Mouse (Mus musculus) kidney, adult 2 months (tissue): ENCODE results near the gene Ptprn. TPM values are rescaled to one million over a fixed set of nuclear protein-coding genes. Genes with fewer than 3 reads are reported as not detected.

ENCODE experiments used
- DNase-seq: peaks from one replicate; pipeline ENCODE4 v3.0.0; 2021
- H3K27ac ChIP-seq: fragments of 200-500 bp; 2 replicates; pipeline ENCODE4 v1.5.1; 2012; ENCODE audit warnings: low read depth, low read length, control low read depth, inconsistent platforms; ENCODE audit not compliant: insufficient read depth
- H3K27me3 ChIP-seq: fragments of 200-500 bp; replicated peaks from 2 replicates; pipeline ENCODE4 v1.6.1; 2012; ENCODE audit warnings: mild to moderate bottlenecking, moderate library complexity, low read length, inconsistent platforms; ENCODE audit not compliant: control insufficient read depth, insufficient read depth
- H3K36me3 ChIP-seq: fragments of 200-500 bp; 2 replicates; pipeline ENCODE4 v1.6.1; 2012; ENCODE audit warnings: mild to moderate bottlenecking, moderate library complexity, low read length, inconsistent platforms; ENCODE audit not compliant: control insufficient read depth, insufficient read depth
- H3K4me1 ChIP-seq: fragments of 200-500 bp; 2 replicates; pipeline ENCODE4 v1.6.1; 2011; ENCODE audit warnings: low read length; ENCODE audit not compliant: control insufficient read depth, insufficient read depth
- H3K4me3 ChIP-seq: fragments of 200-500 bp; 2 replicates; pipeline ENCODE4 v1.5.1; 2011; ENCODE audit warnings: mild to moderate bottlenecking, low read depth, low read length, control low read depth; ENCODE audit not compliant: insufficient read depth
- CTCF ChIP-seq: fragments of 200-500 bp; conservative IDR thresholded peaks from 2 replicates; pipeline ENCODE4 v1.5.1; 2011; ENCODE audit warnings: low read depth, mild to moderate bottlenecking, control low read depth, low read length, moderate library complexity, mixed read lengths; ENCODE audit not compliant: insufficient read depth, insufficient read length
- POLR2A ChIP-seq: fragments of 200-500 bp; IDR thresholded peaks from one replicate; pipeline ENCODE4 v1.6.1; 2011; ENCODE audit warnings: low read depth, low read length, control low read depth
- WGBS: fragments of 180-500 bp; shearing (Covaris S2); methylation state at CpG from one replicate; pipeline ENCODE4 v1.1.7; 2018; 5-methylcytosine and 5-hydroxymethylcytosine counted together
- polyA plus RNA-seq: library from polyadenylated mRNA; depleted of rRNA; stranded (reverse); fragments of >200 nt; gene quantifications from 2 replicates; pipeline ENCODE4 v1.2.3, GENCODE M21; 2012

The Ptprn gene
- polyA plus RNA-seq, 1 experiment, result 0.81 TPM

DNA sequence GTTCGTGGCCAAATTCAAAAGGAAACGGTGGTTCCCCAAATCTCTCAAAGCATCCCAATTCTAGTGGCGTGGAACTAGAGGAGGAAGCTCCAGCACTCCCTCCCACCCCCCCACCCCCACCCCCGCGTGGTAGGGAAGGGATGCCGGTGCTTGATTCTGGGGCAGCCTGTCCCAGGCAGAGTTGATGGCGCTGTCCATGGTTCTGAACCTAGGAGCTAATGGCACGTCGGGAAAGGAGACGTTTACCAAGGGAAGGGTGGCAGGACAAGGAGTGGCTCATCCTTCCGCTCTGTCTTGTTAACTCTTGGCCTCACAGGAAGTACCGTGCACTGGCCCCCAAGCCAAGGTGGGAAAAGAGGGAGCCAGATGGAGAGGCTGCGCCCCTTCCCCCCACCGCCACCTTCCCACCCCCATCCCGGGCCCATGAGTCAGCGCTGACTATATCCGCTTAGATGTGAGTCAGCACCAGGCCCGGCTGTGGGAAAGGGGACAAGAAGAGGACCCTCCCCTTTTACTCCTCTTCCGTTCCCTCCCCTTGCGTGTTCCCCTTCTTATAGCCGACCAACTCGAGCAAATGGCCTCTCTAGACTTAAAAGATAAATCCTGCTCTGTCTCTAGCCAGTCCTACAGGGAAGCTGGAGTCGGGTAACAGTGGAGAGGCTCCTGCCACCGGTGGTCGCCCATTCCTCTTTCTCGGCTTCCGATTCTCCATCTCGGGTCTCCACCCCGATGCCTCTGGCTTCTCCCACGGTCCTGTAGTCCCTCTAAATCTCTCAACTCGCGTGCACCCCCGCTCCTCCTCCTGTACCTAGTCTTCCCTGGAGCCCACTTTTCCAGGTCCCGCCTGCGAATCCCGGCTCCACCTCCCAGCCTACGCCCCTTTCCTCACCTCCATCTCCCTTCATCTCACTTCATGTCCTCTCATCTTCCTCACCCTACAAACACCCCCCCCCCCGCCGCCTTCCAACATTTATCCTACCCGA lies 1.0 kb downstream of the Ptprn start:
- H3K36me3 ChIP-seq, result no peaks in the 10 kb centered on the region
- H3K27me3 ChIP-seq, result 0 out of 2 replicates have a peak, but pooled peaks cover 4% of the 10 kb centered on the region
- TF ChIP-seq POLR2A (no peak), CTCF (no peak)
- DNase-seq, result peak; percentile 52
- H3K4me3 ChIP-seq, result no peak overlapping the region
- no peaks in the 10 kb centered on the region for H3K4me1 ChIP-seq
- 2% methylated on average over 40 of the region's 40 CpGs for WGBS
- H3K27ac ChIP-seq, result no peak overlapping the region

- H3K27ac ChIP-seq, result no peak overlapping the region
- H3K27me3 ChIP-seq, result 0 out of 2 replicates have a peak, but pooled peaks cover 4% of the 10 kb centered on the region
- no peaks in the 10 kb centered on the region for H3K36me3 ChIP-seq
- no peak for DNase-seq
- no peak overlapping the region for H3K4me3 ChIP-seq
- TF ChIP-seq POLR2A (no peak), CTCF (no peak)
- H3K4me1 ChIP-seq, result no peaks in the 10 kb centered on the region
Observed at GRCm38 (mm10) chr1:75261278-75261677, 3.0 kb downstream of the Ptprn start.

- H3K4me3 ChIP-seq, result no peak overlapping the region
- H3K36me3 ChIP-seq, result no peaks in the 10 kb centered on the region
- no peaks in the 10 kb centered on the region for H3K4me1 ChIP-seq
- H3K27me3 ChIP-seq, result no peaks in the 10 kb centered on the region
- 55% methylated on average over 10 of the region's 10 CpGs for WGBS
- H3K27ac ChIP-seq, result no peak overlapping the region
- no peak for TF ChIP-seq CTCF
- TF ChIP-seq POLR2A, result no peak
- DNase-seq, result no peak
Observed at GRCm38 (mm10) chr1:75255516-75256046, 8.7 kb downstream of the Ptprn start.

- TF ChIP-seq CTCF (no peak), POLR2A (no peak)
- H3K4me1 ChIP-seq, result no peaks in the 10 kb centered on the region
Observed at GRCm38 (mm10) chr1:75254625-75255013, 9.7 kb downstream of the Ptprn start.

DNA sequence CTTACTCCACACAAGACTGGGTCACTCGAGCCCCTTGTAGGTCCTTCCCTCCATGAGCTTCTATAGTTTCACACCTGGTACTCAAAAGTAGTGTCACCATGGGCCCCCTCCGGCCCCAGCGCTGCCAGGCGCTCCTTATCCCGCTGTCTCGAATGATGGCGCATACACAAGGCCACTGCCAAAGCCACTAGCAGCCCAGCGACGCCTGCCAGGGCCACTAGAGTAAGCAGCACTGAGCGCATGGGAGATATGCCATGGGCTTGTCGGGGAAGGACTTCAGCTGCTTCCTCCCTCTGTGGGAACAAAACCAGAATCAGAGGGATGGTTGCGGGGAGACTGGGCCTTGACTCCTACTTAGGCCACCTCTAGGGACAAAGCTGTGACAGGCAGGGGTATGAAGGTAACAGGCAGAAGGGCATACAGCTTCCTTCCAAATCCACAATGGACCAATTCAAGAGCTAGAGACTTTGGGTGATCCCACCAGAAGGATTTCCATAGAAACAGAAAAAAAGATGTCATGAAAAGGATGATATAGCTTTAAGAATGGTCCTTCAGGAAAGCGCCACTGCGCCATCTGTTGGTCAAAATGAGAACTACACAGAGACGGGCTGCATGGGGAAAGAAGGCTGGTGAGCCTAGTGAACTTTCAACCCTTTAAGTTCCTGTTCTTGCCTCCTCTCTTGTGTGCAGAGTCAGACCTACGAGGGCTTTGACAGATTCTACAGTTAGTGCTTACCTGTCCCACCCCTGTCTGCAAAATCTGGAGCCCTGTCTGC lies 10.3 kb downstream of the Ptprn start:
- Histone ChIP-seq H3K4me1 (no peaks in the 10 kb centered on the region), H3K36me3 (no peaks in the 10 kb centered on the region)
- WGBS, result 64% methylated on average over 16 of the region's 16 CpGs

More at GRCm38 (mm10) chr1:75254625-75255013, 9.7 kb downstream of the Ptprn start:
- no peak overlapping the region for H3K4me3 ChIP-seq
- 77% methylated on average over 8 of the region's 8 CpGs for WGBS
- DNase-seq, result no peak
- no peak overlapping the region for H3K27ac ChIP-seq
- no peaks in the 10 kb centered on the region for H3K36me3 ChIP-seq
- no peaks in the 10 kb centered on the region for H3K27me3 ChIP-seq

GRCm38 (mm10) chr1:75253029-75253428 lies 11.3 kb downstream of the Ptprn start:
- TF ChIP-seq CTCF (no peak), POLR2A (no peak)
- H3K36me3 ChIP-seq, result no peaks in the 10 kb centered on the region
- no peak overlapping the region for H3K4me3 ChIP-seq
- WGBS, result 81% methylated on average over 16 of the region's 16 CpGs
- no peaks in the 10 kb centered on the region for H3K4me1 ChIP-seq
- no peak for DNase-seq
- H3K27ac ChIP-seq, result no peak overlapping the region
- H3K27me3 ChIP-seq, result no peaks in the 10 kb centered on the region

More for the DNA sequence above, 10.3 kb downstream of the Ptprn start:
- Histone ChIP-seq H3K27me3 (no peaks in the 10 kb centered on the region), H3K4me3 (no peak overlapping the region), H3K27ac (no peak overlapping the region)
- DNase-seq, result peak; percentile 77
- TF ChIP-seq CTCF (peak; percentile 82), POLR2A (no peak)

DNA sequence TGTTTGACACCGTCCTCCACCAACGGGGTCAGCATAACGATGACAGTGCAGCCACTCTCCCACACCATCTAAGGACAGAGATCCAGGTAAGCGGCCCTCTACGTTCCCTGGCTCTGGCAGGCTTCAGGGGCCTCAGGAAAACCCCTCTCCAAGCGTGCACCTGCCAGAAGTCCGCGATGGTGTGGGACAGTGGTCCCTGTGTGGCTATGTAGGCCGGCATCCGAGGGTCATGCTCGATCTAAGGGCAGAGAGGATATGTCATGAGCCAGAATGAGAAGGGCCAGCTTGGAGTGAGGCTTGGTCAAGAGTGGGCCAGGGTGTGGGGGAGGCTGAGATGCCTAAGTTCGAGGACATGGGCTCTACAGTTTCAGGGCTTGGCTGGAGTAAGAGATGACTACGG lies 12.0 kb downstream of the Ptprn start:
- H3K27ac ChIP-seq, result no peak overlapping the region
- no peaks in the 10 kb centered on the region for H3K36me3 ChIP-seq
- no peak for DNase-seq
- WGBS, result 72% methylated on average over 13 of the region's 13 CpGs
- no peaks in the 10 kb centered on the region for H3K4me1 ChIP-seq
- TF ChIP-seq CTCF, result no peak
- no peak for TF ChIP-seq POLR2A
- no peak overlapping the region for H3K4me3 ChIP-seq
- no peaks in the 10 kb centered on the region for H3K27me3 ChIP-seq
